Mouse (Mus musculus) small intestine, adult 2 months (tissue): ENCODE data around the gene Slc6a16.

Experiments
- CTCF ChIP-seq: fragments of 200-500 bp; IDR thresholded peaks from 2 replicates; pipeline ENCODE4 v1.5.1; 2012; ENCODE audit warnings: low read depth, mild to moderate bottlenecking, control low read depth, inconsistent platforms, low read length, moderate library complexity, mixed read lengths; ENCODE audit not compliant: insufficient replicate concordance, insufficient read length; ENCODE audit errors: extremely low read depth
- POLR2A ChIP-seq: fragments of 200-500 bp; IDR thresholded peaks from 2 replicates; pipeline ENCODE4 v1.6.1; 2012; ENCODE audit warnings: low read depth, mild to moderate bottlenecking, control low read depth, inconsistent platforms, low read length, moderate library complexity

GRCm38 (mm10) chr7:45231192-45231591 is 9.7 kb upstream of the Slc6a16 start:
- TF ChIP-seq POLR2A = no peak
- no peak for TF ChIP-seq CTCF
